Mouse (Mus musculus) embryo, embryonic 11.5 days (tissue): ENCODE data around the gene Zswim1.

Experiments used
- DNase-seq: peaks from one replicate; pipeline ENCODE4 v3.0.0-alpha.2; 2012; ENCODE audit warnings: low read depth, low spot score

Zswim1 gene

GRCm38 (mm10) chr2:164822636-164823165 is at the start of gene Zswim1:
TSS of gene Zswim1 (plus strand) at chr2:164822686.
- peak; percentile 95 for DNase-seq

GRCm38 (mm10) chr2:164773229-164773988 is 49.1 kb upstream of the Zswim1 start:
- no peak for DNase-seq

GRCm38 (mm10) chr2:164773989-164774364 is 48.5 kb upstream of the Zswim1 start:
- no peak for DNase-seq

- no peak for DNase-seq
Observed at GRCm38 (mm10) chr2:164776130-164776529, 46.4 kb upstream of the Zswim1 start.

- DNase-seq, result no peak
Observed at GRCm38 (mm10) chr2:164776801-164777200, 45.7 kb upstream of the Zswim1 start.

- no peak for DNase-seq
Observed at GRCm38 (mm10) chr2:164777246-164778014, 45.1 kb upstream of the Zswim1 start.

GRCm38 (mm10) chr2:164778015-164778287 is 44.5 kb upstream of the Zswim1 start:
- no peak for DNase-seq

- no peak for DNase-seq
Observed at GRCm38 (mm10) chr2:164778809-164779208, 43.7 kb upstream of the Zswim1 start.

- no peak for DNase-seq
Observed at GRCm38 (mm10) chr2:164779481-164780086, 42.9 kb upstream of the Zswim1 start, which contains the start of gene Tnnc2. TSS of gene Tnnc2 (minus strand) at chr2:164779967.

GRCm38 (mm10) chr2:164781876-164782275 is 40.6 kb upstream of the Zswim1 start:
- no peak for DNase-seq

GRCm38 (mm10) chr2:164783926-164784581 is 38.4 kb upstream of the Zswim1 start:
- no peak for DNase-seq

GRCm38 (mm10) chr2:164784869-164785420 is 37.5 kb upstream of the Zswim1 start:
- no peak for DNase-seq

GRCm38 (mm10) chr2:164785481-164786387 is 36.8 kb upstream of the Zswim1 start, which contains the start of gene Snx21:
TSS of gene Snx21 (plus strand) at chr2:164785823.
- DNase-seq, result peak; percentile 71

GRCm38 (mm10) chr2:164786388-164786885 is 36.0 kb upstream of the Zswim1 start:
- DNase-seq, result no peak

- no peak for DNase-seq
Observed at GRCm38 (mm10) chr2:164787032-164787431, 35.5 kb upstream of the Zswim1 start.

- no peak for DNase-seq
Observed at GRCm38 (mm10) chr2:164787779-164788178, 34.7 kb upstream of the Zswim1 start.

GRCm38 (mm10) chr2:164788411-164788810 is 34.1 kb upstream of the Zswim1 start:
- no peak for DNase-seq

GRCm38 (mm10) chr2:164790451-164790850 is 32.0 kb upstream of the Zswim1 start:
- no peak for DNase-seq

- DNase-seq, result no peak
Observed at GRCm38 (mm10) chr2:164791841-164792261, 30.6 kb upstream of the Zswim1 start.
